In the genomic region with DNA sequence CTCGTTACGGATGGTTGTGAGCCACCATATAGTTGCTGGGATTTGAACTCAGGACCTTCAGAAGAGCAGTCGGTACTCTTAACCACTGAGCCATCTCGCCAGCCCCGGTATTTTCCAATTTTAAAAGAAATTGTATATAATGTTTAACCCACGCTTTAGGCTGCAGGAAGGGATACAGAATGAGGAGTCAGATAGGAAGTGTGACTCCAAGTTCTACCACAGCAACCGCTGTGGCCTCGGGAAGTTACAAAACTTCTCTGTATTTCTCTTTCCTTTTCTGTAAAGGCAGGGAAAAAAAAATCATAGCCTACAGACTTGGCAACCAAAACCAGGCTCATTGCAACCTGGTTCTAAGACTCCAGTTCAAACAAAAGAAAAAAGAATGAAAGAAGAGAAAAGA, we compare ENCODE assay signal across 18 mouse cellular contexts.
DNase-seq lines count a peak whose midpoint lies in the region; ATAC-seq and TF ChIP-seq lines count a peak whose summit lies in the region.
"Had no signal": no experiment of that assay in that cellular context is flagged by ENCODE, and none has a peak within 500 bp of the region (broad histone marks: within the 10 kb centered on the region; RNA-seq: fewer than 3 reads in every experiment).

No protein-coding gene starts in this region.

- no peak overlapping the region for H3K4me3 ChIP-seq in heart, embryonic 14.5 days (ENCODE audit: control insufficient read depth in 1 of 2, insufficient read depth in 1 of 2, low read depth in 1 of 2, low read length in 2 of 2)
- H3K4me3 ChIP-seq in lung, embryonic 14.5 days (ENCODE audit: low read depth, low read length), result no peak overlapping the region
- no peak overlapping the region for H3K4me3 ChIP-seq in embryonic facial prominence, embryonic 15.5 days (replicated peaks)
- H3K4me3 ChIP-seq: embryonic facial prominence, embryonic 12.5 days; hindbrain, embryonic 12.5 days; layer of hippocampus, adult 2 months; liver, embryonic 12.5 days; midbrain, embryonic 13.5 days; neural tube, embryonic 13.5 days had no signal

- H3K9me3 ChIP-seq in heart, embryonic 14.5 days (ENCODE audit: control insufficient read depth, low read length), result no peaks in the 10 kb centered on the region
- H3K9me3 ChIP-seq in lung, embryonic 14.5 days (ENCODE audit: low read depth, low read length), result no peaks in the 10 kb centered on the region
- H3K9me3 ChIP-seq in embryonic facial prominence, embryonic 15.5 days (replicated peaks), result no peaks in the 10 kb centered on the region
- H3K9me3 ChIP-seq: embryonic facial prominence, embryonic 12.5 days; hindbrain, embryonic 12.5 days; liver, embryonic 12.5 days; midbrain, embryonic 13.5 days; neural tube, embryonic 13.5 days had no signal

- H3K36me3 ChIP-seq in heart, embryonic 14.5 days (ENCODE audit: control insufficient read depth, insufficient read depth, low read length), result no peaks in the 10 kb centered on the region
- H3K36me3 ChIP-seq in lung, embryonic 14.5 days (ENCODE audit: insufficient read depth), result no peaks in the 10 kb centered on the region
- no peaks in the 10 kb centered on the region for H3K36me3 ChIP-seq in embryonic facial prominence, embryonic 15.5 days
- H3K36me3 ChIP-seq: embryonic facial prominence, embryonic 12.5 days; hindbrain, embryonic 12.5 days; liver, embryonic 12.5 days; midbrain, embryonic 13.5 days; neural tube, embryonic 13.5 days had no signal

- H3K4me2 ChIP-seq in heart, embryonic 14.5 days (ENCODE audit: low read length), result peak overlapping the region; percentile 54
- no peak overlapping the region for H3K4me2 ChIP-seq in lung, embryonic 14.5 days
- H3K4me2 ChIP-seq in embryonic facial prominence, embryonic 15.5 days (replicated peaks), result no peak overlapping the region
- H3K4me2 ChIP-seq: embryonic facial prominence, embryonic 12.5 days; hindbrain, embryonic 12.5 days; liver, embryonic 12.5 days; midbrain, embryonic 13.5 days; neural tube, embryonic 13.5 days had no signal

- H3K4me1 ChIP-seq in heart, embryonic 14.5 days (ENCODE audit: control insufficient read depth in 2 of 2, insufficient read depth in 2 of 2, low read length in 2 of 2), result peaks cover 19 to 45% of the 10 kb centered on the region in 2 experiments
- peaks cover 15% of the 10 kb centered on the region for H3K4me1 ChIP-seq in lung, embryonic 14.5 days (ENCODE audit: insufficient read depth)
- peaks cover 24% of the 10 kb centered on the region for H3K4me1 ChIP-seq in embryonic facial prominence, embryonic 15.5 days
- H3K4me1 ChIP-seq: hindbrain, embryonic 12.5 days; neural tube, embryonic 13.5 days had no signal

- WGBS in heart, embryonic 14.5 days, result 80% methylated on average over 8 of the region's 8 CpGs
- WGBS in lung, embryonic 14.5 days, result 77% methylated on average over 8 of the region's 8 CpGs
- WGBS in embryonic facial prominence, embryonic 15.5 days, result 77% methylated on average over 8 of the region's 8 CpGs

- intact Hi-C loops in heart, postnatal 14 days (cut with DNase I), result no loop called here

- ATAC-seq in heart, embryonic 14.5 days (ENCODE audit: insufficient number of reproducible peaks, insufficient read depth, low FRiP score, low read depth), result no peak
- ATAC-seq in lung, embryonic 14.5 days (ENCODE audit: insufficient read depth), result no peak
- ATAC-seq in embryonic facial prominence, embryonic 15.5 days (ENCODE audit: insufficient number of reproducible peaks, low FRiP score, low TSS enrichment, low read depth), result no peak
- ATAC-seq in megakaryocyte, adult 5-6 weeks (ENCODE audit: poor library complexity, severe bottlenecking), result peak; percentile 46
- ATAC-seq: liver, embryonic 12.5 days; midbrain, embryonic 13.5 days had no signal

- peak overlapping the region; percentile 94 to 98 for H3K27ac ChIP-seq in heart, embryonic 14.5 days (replicated peaks in 1 of 2; ENCODE audit: control insufficient read depth in 1 of 2, insufficient read depth in 1 of 2, low read depth in 2 of 2, low read length in 2 of 2)
- H3K27ac ChIP-seq in lung, embryonic 14.5 days (ENCODE audit: low read depth), result peak overlapping the region; percentile 87; the same call in 1 of the 2 replicates
- H3K27ac ChIP-seq in embryonic facial prominence, embryonic 15.5 days (replicated peaks), result 0 out of 2 replicates have a peak overlapping the region, but pooled peaks have one; percentile 8
- H3K27ac ChIP-seq: hindbrain, embryonic 12.5 days; layer of hippocampus, adult 2 months; midbrain, embryonic 13.5 days; neural tube, embryonic 13.5 days; stomach, postnatal 0 days had no signal

- no peak overlapping the region for H3K9ac ChIP-seq in heart, embryonic 14.5 days (ENCODE audit: low read length)
- H3K9ac ChIP-seq in lung, embryonic 14.5 days, result no peak overlapping the region
- H3K9ac ChIP-seq in embryonic facial prominence, embryonic 15.5 days, result no peak overlapping the region
- H3K9ac ChIP-seq: embryonic facial prominence, embryonic 12.5 days; hindbrain, embryonic 12.5 days; liver, embryonic 12.5 days; midbrain, embryonic 13.5 days; neural tube, embryonic 13.5 days had no signal

- H3K27me3 ChIP-seq in heart, embryonic 14.5 days (ENCODE audit: control insufficient read depth, insufficient read depth, low read length), result no peaks in the 10 kb centered on the region
- no peaks in the 10 kb centered on the region for H3K27me3 ChIP-seq in lung, embryonic 14.5 days (ENCODE audit: insufficient read depth, low read length)
- no peaks in the 10 kb centered on the region for H3K27me3 ChIP-seq in embryonic facial prominence, embryonic 15.5 days
- H3K27me3 ChIP-seq: embryonic facial prominence, embryonic 12.5 days; hindbrain, embryonic 12.5 days; liver, embryonic 12.5 days; midbrain, embryonic 13.5 days; neural tube, embryonic 13.5 days had no signal

- no peak for DNase-seq in heart, postnatal 14 days
- no peak for DNase-seq in lung, embryonic 14.5 days
- no peak for DNase-seq in lung, postnatal 10 days
- DNase-seq in testis, postnatal 14 days (ENCODE audit: low spot score), result no peak
- DNase-seq: adrenal gland, adult 2 months; cerebellum, adult 8-10 months; kidney, adult 18-20 months; right cerebral cortex, adult 18-20 months had no signal

- no peak for TF ChIP-seq CTCF in lung, embryonic 14.5 days (IDR thresholded peaks at IDR 0.05; ENCODE audit: low read depth)

Comparison
In these comparisons a context has a peak if more than half of its experiments do, and no peak if none do; other contexts are left out.
1. H3K27ac ChIP-seq: peak in every context shown above with its lines; median percentile 96 in heart, embryonic 14.5 days; 87 in lung, embryonic 14.5 days; 8 in embryonic facial prominence, embryonic 15.5 days.